In the genomic region with DNA sequence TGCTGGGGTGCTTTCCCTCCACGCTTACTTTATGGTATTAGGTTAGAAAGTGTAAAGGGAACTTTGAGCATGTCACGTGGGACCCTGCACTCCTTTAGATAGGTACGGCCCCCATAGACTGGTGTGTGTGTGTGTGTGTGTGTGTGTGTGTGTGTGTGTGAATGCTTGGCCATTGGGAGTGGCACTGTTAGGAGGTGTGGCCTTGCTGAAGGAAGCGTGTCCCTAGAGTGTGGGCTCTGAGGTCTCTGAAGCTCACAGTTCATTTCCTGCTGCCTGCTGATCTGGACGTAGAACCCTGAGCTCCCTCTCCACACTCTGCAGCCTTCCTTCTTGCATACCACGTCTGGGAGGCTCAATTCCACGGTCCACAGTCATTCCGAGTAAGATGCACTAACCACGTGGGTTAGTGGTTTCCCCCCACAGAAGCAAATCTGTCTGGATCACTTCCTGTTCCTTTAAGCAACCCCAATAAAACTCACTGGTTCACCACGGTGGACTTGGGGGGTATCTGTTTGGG, we compare ENCODE assay signal across 9 mouse cellular contexts. TPM values are rescaled to one million over a fixed set of nuclear protein-coding genes. Genes with fewer than 3 reads are reported as not detected.
DNase-seq lines count a peak whose midpoint lies in the region; ATAC-seq and TF ChIP-seq lines count a peak whose summit lies in the region.
"Had no signal": no experiment of that assay in that cellular context is flagged by ENCODE, and none has a peak within 500 bp of the region (broad histone marks: within the 10 kb centered on the region; RNA-seq: fewer than 3 reads in every experiment).

No protein-coding gene starts in this region.

- no peaks in the 10 kb centered on the region for H3K27me3 ChIP-seq in heart, embryonic 15.5 days
- H3K27me3 ChIP-seq in E14TG2a.4 (ENCODE audit: insufficient read depth, low read length): no peaks in the 10 kb centered on the region
- H3K27me3 ChIP-seq in hindbrain, embryonic 15.5 days: no peaks in the 10 kb centered on the region
- H3K27me3 ChIP-seq in midbrain, embryonic 13.5 days: no peaks in the 10 kb centered on the region

- TF ChIP-seq CTCF in E14TG2a.4 (conservative IDR thresholded peaks at IDR 0.05; ENCODE audit: low read length): no peak

- H3K4me1 ChIP-seq in heart, embryonic 15.5 days (replicated peaks): peaks cover 12% of the 10 kb centered on the region
- H3K4me1 ChIP-seq in E14TG2a.4 (replicated peaks; ENCODE audit: low read depth, low read length): peaks cover 100% of the 10 kb centered on the region
- H3K4me1 ChIP-seq in hindbrain, embryonic 15.5 days (replicated peaks): peaks cover 19% of the 10 kb centered on the region
- peaks cover 42% of the 10 kb centered on the region for H3K4me1 ChIP-seq in midbrain, embryonic 13.5 days (replicated peaks)

- no peak overlapping the region for H3K4me2 ChIP-seq in heart, embryonic 15.5 days
- H3K4me2 ChIP-seq in hindbrain, embryonic 15.5 days: no peak overlapping the region
- peak overlapping the region; percentile 6; the same call in 1 of the 2 replicates for H3K4me2 ChIP-seq in midbrain, embryonic 13.5 days (replicated peaks)

- H3K27ac ChIP-seq in heart, embryonic 15.5 days: peak overlapping the region; percentile 35; the same call in 1 of the 2 replicates
- 0 out of 2 replicates have a peak overlapping the region, but pooled peaks have one; percentile 41 for H3K27ac ChIP-seq in hindbrain, embryonic 15.5 days (replicated peaks)
- peak overlapping the region; percentile 74 for H3K27ac ChIP-seq in midbrain, embryonic 13.5 days

- WGBS in heart, embryonic 15.5 days: 60% methylated on average over 10 of the region's 10 CpGs
- WGBS in hindbrain, embryonic 15.5 days: 51% methylated on average over 10 of the region's 10 CpGs
- WGBS in midbrain, embryonic 13.5 days: 49% methylated on average over 10 of the region's 10 CpGs

- H3K4me3 ChIP-seq in heart, embryonic 15.5 days: no peak overlapping the region
- H3K4me3 ChIP-seq in E14TG2a.4 (replicated peaks; ENCODE audit: low read length): peak overlapping the region; percentile 63
- H3K4me3 ChIP-seq in hindbrain, embryonic 15.5 days: no peak overlapping the region
- H3K4me3 ChIP-seq in midbrain, embryonic 13.5 days (replicated peaks): no peak overlapping the region

- intact Hi-C loops in heart, postnatal 10 days (cut with DNase I): no loop called here

- DNase-seq in heart, postnatal 10 days: no peak
- DNase-seq in urinary bladder, postnatal 25 days (ENCODE audit: low spot score): no peak
- no peak for DNase-seq in embryo, embryonic 9.5 days (ENCODE audit: extremely low spot score)
- DNase-seq in frontal cortex, postnatal 36 days (ENCODE audit: low spot score in 2 of 2): no peak

- no peaks in the 10 kb centered on the region for H3K9me3 ChIP-seq in heart, embryonic 15.5 days (replicated peaks)
- H3K9me3 ChIP-seq in E14TG2a.4 (ENCODE audit: low read length): no peaks in the 10 kb centered on the region; the same call in 1 of the 2 replicates
- H3K9me3 ChIP-seq in hindbrain, embryonic 15.5 days: no peaks in the 10 kb centered on the region
- 0 out of 2 replicates have a peak, but pooled peaks cover 4% of the 10 kb centered on the region for H3K9me3 ChIP-seq in midbrain, embryonic 13.5 days

- 0 out of 2 replicates have a peak, but pooled peaks cover under 1% of the 10 kb centered on the region for H3K36me3 ChIP-seq in heart, embryonic 15.5 days
- peaks cover 36% of the 10 kb centered on the region for H3K36me3 ChIP-seq in E14TG2a.4 (ENCODE audit: insufficient read depth, low read length)
- no peaks in the 10 kb centered on the region for H3K36me3 ChIP-seq in hindbrain, embryonic 15.5 days
- peaks cover 45% of the 10 kb centered on the region for H3K36me3 ChIP-seq in midbrain, embryonic 13.5 days

- H3K9ac ChIP-seq in heart, embryonic 15.5 days: no peak overlapping the region
- H3K9ac ChIP-seq in hindbrain, embryonic 15.5 days: no peak overlapping the region
- H3K9ac ChIP-seq in midbrain, embryonic 13.5 days (replicated peaks): 0 out of 2 replicates have a peak overlapping the region, but pooled peaks have one; percentile 3

- no peak for ATAC-seq in heart, embryonic 15.5 days (replicated peaks; ENCODE audit: insufficient number of reproducible peaks, insufficient read depth, low FRiP score, low read depth)
- no peak for ATAC-seq in hindbrain, embryonic 15.5 days (ENCODE audit: low FRiP score, low read depth)
- ATAC-seq in midbrain, embryonic 13.5 days: no peak

RNA-seq across cellular contexts. Expression of a gene that starts 19.2 kb away (rescaled TPM):
- 40.4 and 41.1 TPM in 2 replicates for polyA plus RNA-seq in heart, embryonic 15.5 days (2015; fragmentation: Nextera tagmentation; extraction: Ambion mirVana)
- 10 to 100 TPM; 22.0 to 22.7 TPM for total RNA-seq in heart, postnatal 10 days (2021)
- polyA plus RNA-seq in hindbrain, embryonic 15.5 days (2015; fragmentation: Nextera tagmentation; extraction: Ambion mirVana): 23.0 and 30.7 TPM in 2 replicates
- polyA plus RNA-seq in midbrain, embryonic 13.5 days (2015; fragmentation: Nextera tagmentation; extraction: Ambion mirVana): 76.2 and 77.0 TPM in 2 replicates

RNA-seq across cellular contexts. Expression of a gene that starts 37.5 kb away (rescaled TPM):
- polyA plus RNA-seq in heart, embryonic 15.5 days (2015; fragmentation: Nextera tagmentation; extraction: Ambion mirVana): not detected in 2 replicates
- not detected for total RNA-seq in heart, postnatal 10 days (2021)
- polyA plus RNA-seq in hindbrain, embryonic 15.5 days (2015; fragmentation: Nextera tagmentation; extraction: Ambion mirVana): not detected in 2 replicates
- polyA plus RNA-seq in midbrain, embryonic 13.5 days (2015; fragmentation: Nextera tagmentation; extraction: Ambion mirVana): not detected in 2 replicates
- polyA plus RNA-seq: limb, embryonic 14.5 days had no signal

RNA-seq across cellular contexts. Expression of a gene that starts 53.8 kb away (rescaled TPM):
- 0.03 TPM in 2 replicates for polyA plus RNA-seq in heart, embryonic 15.5 days (2015; fragmentation: Nextera tagmentation; extraction: Ambion mirVana)
- total RNA-seq in heart, postnatal 10 days (2021): not detected
- 0.05 TPM in 1 of 2 replicates, not detected in the other for polyA plus RNA-seq in hindbrain, embryonic 15.5 days (2015; fragmentation: Nextera tagmentation; extraction: Ambion mirVana)
- polyA plus RNA-seq in midbrain, embryonic 13.5 days (2015; fragmentation: Nextera tagmentation; extraction: Ambion mirVana): 0.07 and 0.12 TPM in 2 replicates

RNA-seq across cellular contexts. Expression of a gene that starts 55.7 kb away (rescaled TPM):
- not detected in 2 replicates for polyA plus RNA-seq in heart, embryonic 15.5 days (2015; fragmentation: Nextera tagmentation; extraction: Ambion mirVana)
- not detected for total RNA-seq in heart, postnatal 10 days (2021)
- polyA plus RNA-seq in hindbrain, embryonic 15.5 days (2015; fragmentation: Nextera tagmentation; extraction: Ambion mirVana): not detected in 2 replicates
- polyA plus RNA-seq in midbrain, embryonic 13.5 days (2015; fragmentation: Nextera tagmentation; extraction: Ambion mirVana): not detected in 2 replicates
